Mouse (Mus musculus): Measurements from ENCODE around the gene Gm1123.

- TF ChIP-seq POLR2A (IDR thresholded peaks at IDR 0.05; ENCODE audit: insufficient read depth, low read depth, low read length) (no peak), CTCF (IDR thresholded peaks at IDR 0.05; ENCODE audit: insufficient read depth, low read depth, low read length) (no peak)
Observed at GRCm38 (mm10) chr9:98973561-98973960, 62.0 kb downstream of the Gm1123 start.
